Mouse (Mus musculus): ENCODE data around the gene Slc9b2.
A peak's percentile ranks its signal among the peaks of the same experiment; 100 is the strongest.

Gene Slc9b2

DNA sequence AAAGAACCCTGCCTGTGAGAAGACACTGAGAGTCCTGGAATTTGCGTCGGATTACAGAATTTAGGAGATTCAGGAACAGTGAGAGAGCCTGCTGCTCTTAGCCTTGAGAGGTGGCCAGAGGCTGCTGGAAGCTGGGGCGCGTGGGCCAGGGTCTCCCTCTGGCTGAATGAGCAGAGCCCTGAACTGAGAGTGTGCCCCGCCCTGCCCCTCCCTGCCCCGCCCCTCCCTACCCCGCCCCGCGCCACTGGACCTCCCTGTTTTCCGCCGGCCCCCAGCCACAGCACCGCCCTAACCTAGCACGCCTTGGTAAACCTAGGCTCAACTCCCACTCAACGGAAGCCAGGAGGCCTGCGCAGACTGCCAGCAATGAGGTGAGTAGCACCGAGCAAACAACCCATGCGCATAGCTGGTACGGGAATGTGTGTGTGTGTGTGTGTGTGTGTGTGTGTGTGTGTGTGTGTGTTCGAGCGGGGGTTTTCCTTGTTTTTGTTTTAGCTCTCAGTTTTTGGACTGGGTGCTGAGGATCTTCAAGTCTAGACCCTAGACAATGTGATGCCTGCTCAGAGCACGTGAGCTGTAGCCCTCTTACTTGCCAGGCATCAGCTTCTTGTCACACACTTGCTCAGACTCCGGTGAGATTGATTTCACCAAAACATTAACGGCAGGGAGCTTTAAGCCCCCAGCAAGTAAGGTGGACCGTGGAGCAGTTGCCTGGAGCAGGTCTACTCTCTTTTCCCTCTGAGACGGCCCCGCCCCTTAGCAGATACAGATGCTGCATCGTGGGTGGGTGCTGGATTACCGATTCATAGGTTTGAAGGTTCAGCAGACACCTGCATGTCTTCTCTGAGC lies at the start of gene Slc9b2:
Gene Slc9b2 (plus strand): TSS at position 290 of the 849 bp plus-strand sequence.
- no peak for DNase-seq (ENCODE audit: low spot score in 2 of 2)

- DNase-seq (ENCODE audit: low spot score in 2 of 2) = no peak
Measured at GRCm38 (mm10) chr3:135258919-135259318, 48.6 kb upstream of the Slc9b2 start.

GRCm38 (mm10) chr3:135260233-135260632 lies 47.3 kb upstream of the Slc9b2 start:
- DNase-seq (ENCODE audit: low spot score in 2 of 2) = no peak

DNA sequence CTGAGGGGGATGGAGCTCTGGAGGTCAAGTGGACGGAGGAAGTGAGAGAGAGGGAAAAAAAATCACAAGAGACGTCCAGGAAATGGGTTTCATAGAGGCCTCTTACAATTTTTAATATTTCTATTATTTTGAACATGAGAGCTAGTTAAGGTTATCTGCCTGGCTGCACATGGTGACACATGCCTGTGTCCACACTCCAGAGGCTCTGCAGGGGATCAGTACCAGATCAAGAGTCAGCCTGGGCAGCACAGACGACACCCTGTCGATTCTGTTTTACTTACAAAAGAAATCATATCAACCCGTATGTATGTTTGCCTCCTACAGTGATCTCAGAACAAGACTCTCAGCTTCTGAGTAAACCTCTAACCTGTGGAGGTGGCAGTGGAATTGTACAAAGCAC lies 38.9 kb upstream of the Slc9b2 start:
- DNase-seq (ENCODE audit: low spot score in 2 of 2) = no peak

DNA sequence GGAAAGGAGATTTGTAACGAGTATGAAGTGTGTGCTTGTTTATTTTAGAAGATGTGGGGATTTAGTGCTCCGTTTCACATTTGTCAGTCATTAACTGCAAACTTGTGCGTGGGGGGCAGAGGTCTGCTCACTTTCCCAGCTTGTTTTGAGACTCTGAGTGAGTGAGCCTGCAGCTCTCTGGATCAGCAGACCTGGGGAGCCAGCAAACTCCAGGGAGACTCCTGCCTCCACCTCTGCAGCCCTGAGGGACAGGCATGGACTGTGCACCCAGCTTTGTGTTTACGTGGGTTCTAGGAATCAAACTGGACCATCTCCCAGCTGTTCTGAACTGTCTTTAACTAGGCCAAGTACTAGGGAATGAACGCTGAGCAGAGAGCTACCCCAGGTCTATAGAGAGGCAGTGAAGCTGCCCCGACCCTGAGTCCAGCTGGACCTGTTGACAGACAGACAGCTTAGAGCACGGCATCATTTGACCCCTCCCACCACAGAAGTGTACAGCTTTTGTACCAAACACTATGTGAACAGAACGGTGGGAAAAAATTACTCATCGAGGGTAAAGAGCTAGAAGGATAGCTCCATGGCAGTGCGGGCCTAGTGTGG lies 38.0 kb upstream of the Slc9b2 start:
- no peak for DNase-seq (ENCODE audit: low spot score in 2 of 2)

DNA sequence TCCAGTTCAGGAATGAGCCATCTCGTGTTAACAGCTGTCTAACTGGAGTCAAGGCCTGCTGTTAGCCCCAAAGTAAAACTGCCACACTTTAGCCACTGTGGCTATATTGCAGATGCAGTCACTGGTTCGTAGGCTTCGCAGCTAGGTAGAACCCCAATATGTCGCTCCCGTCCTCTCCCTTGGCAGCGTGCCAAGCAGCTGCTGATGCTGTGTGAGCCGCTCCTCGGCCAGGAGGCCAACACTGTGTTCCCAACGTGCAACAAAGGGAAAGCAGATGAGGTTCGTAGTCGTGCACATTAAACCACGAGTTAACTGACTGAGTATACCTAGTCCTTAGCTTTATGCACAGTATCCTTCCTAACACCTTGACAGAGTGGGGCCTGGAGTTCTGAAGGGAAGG lies 34.9 kb upstream of the Slc9b2 start:
- DNase-seq (ENCODE audit: low spot score in 2 of 2) = no peak

- DNase-seq (ENCODE audit: low spot score in 2 of 2) = no peak
Measured at GRCm38 (mm10) chr3:135273047-135273446, 34.5 kb upstream of the Slc9b2 start.

DNA sequence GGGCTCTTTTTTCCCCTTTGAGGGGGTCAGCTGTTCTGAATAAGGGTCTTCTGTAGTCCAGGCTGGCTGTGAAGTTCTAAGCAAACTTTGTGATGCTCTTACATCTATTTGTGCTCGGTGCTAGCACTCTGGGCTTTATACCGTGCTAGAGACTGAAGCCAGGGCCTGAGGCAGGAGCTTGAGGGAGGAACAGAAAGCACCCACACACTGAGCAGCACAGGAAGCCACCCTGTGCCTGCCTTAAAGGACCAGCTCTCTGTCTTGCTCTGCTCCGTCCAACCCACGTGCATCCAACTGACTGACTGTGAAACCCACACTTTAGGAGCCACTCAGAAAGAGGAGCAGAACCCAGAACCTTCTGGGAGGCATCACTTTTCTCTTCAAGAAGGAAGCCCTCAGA lies 27.3 kb upstream of the Slc9b2 start:
- DNase-seq (ENCODE audit: low spot score in 2 of 2) = no peak

DNA sequence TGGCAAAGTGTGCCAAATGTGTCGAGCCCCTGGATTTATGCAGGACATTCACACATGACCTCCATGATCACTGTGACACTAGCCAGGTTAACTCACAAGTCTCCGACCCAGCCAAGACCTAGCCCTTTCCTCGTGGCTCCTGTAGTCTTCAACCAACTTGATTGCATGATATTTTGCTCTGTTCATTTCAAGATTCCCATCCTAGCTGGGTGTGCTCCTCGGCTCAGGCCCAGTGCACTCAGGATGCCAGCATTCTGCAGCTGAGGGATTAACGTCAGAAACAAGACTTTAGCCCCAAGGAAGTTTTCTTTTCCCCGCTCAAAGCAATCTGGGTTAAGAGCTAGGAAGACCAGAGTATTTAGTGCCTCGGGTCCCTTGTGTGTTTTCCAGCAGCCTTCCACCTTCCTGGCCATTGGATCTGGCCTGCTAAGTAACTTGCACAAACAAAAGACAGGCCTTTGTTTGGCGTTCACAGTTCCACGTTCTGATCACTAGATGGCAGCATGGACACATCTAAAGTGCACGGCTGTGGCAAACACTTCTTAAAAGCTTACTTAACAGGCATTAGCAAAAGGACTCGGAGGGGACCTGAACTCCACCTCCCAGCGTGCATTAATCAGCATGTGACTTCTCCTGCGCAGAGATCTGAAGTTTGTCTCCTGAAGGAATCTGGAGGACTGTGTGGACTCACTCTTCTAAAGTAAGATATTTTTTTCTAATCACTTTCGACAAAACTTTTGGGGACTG lies 26.7 kb upstream of the Slc9b2 start, which contains the start of gene Bdh2:
Gene Bdh2 (plus strand): TSS at position 553 of the 747 bp plus-strand sequence.
- peak in 1 of 2 experiments; percentile 52 for DNase-seq (ENCODE audit: low spot score in 2 of 2)

DNA sequence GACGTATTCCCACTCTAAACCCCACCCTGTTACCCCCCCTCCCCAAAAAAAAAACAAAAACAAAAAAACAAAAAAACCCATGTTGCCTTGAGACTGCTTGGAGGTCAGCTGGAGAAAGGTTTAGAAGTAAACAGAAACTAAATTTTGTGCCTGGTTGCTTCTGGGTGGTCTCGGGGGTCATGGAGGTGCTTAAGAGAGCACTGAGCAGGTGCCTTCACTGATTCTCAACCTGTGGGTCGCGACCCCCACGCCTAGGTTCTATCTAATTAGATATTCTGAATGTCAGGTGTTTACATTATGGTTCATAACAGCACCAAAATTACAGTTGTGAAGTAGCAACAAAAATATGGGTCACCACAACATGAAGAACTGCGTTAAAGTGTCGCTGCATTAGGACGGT lies 25.8 kb upstream of the Slc9b2 start:
- DNase-seq (ENCODE audit: low spot score in 2 of 2) = no peak

DNA sequence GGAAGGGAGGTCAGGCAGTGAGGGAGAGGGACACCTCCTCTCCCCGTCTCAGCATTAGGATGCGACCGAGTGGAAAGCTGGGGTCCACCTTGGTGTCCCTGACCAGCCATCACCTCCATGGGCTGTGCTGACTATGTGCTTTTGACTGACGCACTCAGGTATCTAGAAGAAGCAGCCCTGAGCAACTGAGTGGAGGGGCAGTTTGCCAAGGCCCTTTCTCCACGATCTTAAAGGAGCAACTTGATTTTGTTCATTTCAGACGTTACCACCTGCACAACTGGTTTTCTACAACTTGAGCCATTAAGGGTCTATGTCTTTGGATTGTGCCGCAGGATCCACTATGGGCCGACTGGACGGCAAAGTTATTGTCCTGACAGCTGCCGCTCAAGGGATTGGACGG lies 22.2 kb upstream of the Slc9b2 start:
- DNase-seq (ENCODE audit: low spot score in 2 of 2) = no peak

DNA sequence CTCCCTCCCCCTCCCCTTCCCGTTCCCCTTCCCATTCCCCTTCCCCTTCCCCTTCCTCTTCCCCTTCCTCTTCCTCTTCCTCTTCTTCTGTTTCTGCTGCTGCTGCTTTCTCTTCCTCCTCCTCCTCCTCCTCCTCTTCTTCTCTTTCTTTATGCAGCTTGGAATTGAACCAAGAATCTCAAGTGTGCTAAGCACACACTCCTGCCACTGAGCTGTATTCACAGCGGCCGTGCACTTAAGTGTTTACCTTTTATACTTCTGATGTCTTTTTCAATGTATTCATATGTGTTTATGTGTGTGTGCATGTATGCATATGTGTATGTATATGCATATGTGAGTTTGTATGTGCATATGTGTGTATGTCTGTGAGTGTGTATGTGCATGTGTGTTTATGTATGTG lies 21.7 kb upstream of the Slc9b2 start:
- DNase-seq (ENCODE audit: low spot score in 2 of 2) = no peak

GRCm38 (mm10) chr3:135288138-135288750 lies 19.3 kb upstream of the Slc9b2 start:
- DNase-seq (ENCODE audit: low spot score in 2 of 2) = no peak

GRCm38 (mm10) chr3:135289148-135289547 lies 18.4 kb upstream of the Slc9b2 start:
- DNase-seq (ENCODE audit: low spot score in 2 of 2) = no peak

DNA sequence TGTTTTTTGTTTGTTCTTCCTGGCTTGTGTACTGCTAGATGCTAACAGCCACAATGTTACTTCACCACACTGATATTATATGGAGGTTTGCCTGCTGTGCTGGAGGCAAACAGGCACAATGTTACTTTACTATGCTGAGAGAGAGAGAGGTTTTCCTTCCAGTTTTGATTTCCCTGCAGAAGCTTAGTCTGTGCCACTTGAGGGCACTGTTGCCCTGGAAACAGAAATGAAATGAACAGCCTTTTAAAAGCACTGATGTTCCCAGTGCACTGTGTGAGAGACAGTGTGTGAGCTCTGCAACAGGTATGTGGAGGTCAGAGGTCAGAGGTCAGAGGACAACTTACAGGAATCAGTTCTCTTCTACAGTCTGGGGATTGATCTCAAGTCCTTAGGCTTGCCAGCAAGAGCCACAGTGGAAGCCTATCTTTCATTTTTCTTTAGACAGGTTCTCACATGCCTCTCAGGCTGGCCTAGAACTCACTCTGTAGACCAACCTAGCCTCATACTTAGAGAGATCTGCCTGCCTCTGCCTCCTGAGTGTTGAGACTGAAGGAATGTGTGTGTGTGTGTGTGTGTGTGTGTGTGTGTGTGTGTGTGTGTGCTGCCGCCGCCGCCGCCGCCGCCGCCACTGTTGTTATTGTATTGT lies 17.1 kb upstream of the Slc9b2 start:
- DNase-seq (ENCODE audit: low spot score in 2 of 2) = peak in 1 of 2 experiments; percentile 11

DNA sequence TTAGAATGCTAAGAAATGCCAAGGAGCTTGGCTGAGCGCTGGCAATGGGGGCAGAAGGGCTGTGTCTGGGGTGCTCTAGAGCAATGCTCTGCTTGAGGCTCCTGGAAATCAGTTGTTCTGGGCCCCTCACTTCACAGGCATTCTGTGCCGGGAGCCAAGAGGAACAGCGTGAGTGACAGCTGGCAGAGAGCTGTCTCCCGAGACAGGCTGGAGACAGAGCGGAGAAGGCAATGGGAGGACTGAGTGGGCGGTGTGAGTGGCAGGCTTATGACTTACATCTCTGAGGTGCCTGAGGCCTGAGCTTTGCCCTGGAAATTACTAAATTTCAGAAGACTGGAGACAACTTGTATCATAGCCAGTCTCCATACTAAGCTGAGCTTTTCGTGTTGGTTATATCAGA lies 13.8 kb upstream of the Slc9b2 start:
- DNase-seq (ENCODE audit: low spot score in 2 of 2) = no peak

GRCm38 (mm10) chr3:135295559-135295958 lies 11.9 kb upstream of the Slc9b2 start:
- no peak for DNase-seq (ENCODE audit: low spot score in 2 of 2)

DNA sequence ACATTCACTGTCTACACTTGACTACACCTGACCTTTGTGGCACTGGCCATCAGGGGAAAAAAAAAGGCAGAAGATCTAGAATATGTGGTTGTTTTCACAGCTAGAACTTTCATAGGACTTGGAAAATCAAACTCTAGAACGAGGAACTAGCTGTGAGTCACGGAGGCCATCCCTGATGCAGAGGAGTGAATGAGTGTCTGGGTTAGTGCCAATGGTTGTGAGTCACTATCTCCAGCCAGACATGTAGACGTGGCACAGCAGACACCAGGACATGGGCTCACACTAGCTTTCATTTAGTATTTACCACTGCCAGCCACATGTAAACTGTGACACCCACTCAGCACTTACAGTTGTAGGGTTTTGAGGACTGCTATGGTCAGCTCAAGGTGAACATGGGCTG lies 8.9 kb upstream of the Slc9b2 start:
- DNase-seq (ENCODE audit: low spot score in 2 of 2) = no peak

- DNase-seq (ENCODE audit: low spot score in 2 of 2) = no peak
Measured at GRCm38 (mm10) chr3:135300081-135300480, 7.4 kb upstream of the Slc9b2 start.

DNA sequence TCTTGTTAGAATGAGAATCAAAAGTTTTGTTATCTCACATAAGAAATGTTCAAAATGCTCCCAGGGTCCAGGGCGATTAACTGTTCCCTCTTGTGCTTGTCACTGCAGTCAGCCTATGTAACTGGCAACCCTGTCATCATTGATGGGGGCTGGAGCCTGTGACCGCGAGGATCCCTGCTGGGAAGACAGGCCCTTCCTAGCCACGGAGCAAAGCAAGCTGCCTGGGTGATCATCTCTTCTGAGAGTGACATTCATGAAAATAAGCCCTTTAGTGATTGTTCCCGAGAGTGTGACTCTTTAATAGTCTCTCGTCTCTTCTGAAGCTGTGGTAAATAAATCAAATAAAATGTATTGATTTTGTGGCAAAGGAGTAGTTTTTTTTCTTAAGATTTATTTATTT lies 3.4 kb upstream of the Slc9b2 start:
- no peak for DNase-seq (ENCODE audit: low spot score in 2 of 2)

- no peak for DNase-seq (ENCODE audit: low spot score in 2 of 2)
Measured at GRCm38 (mm10) chr3:135304566-135304965, 2.9 kb upstream of the Slc9b2 start.
